Mouse (Mus musculus): ENCODE measurements around the gene Nsd1. TPM values are rescaled to one million over a fixed set of nuclear protein-coding genes. Genes with fewer than 3 reads are reported as not detected.

Gene Nsd1
- polyA plus RNA-seq, 1 experiment from 2014 or later = 13.0 TPM

DNA sequence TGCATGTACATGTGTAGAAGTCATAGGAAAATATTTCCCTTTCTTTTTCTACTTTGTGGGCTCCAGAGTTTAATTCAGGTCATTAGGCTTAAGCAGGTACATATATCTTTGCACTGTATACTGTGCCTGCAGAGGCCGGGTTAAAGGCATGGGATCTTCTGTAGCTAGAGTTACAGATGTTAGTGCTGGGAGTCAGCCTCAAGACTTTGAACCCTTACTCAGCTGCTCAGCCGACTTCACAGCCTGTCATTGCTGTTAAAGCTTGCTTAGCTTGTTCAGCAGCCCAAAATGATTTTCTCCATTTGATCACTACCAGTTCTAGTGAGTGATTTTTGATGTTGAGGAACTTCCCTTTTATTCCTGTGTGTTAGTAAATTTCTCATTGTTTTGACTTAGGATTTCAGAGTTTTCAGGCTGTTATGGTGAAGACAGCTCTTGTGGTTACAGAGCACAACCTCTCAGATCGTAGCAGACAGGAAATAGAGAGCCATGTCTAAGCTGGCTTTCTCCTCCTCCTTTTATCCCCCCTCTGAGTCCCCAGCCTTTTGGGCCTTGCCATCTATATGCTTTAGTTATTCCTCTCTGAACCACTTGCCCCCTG is 45.6 kb downstream of the Nsd1 start:
- Histone ChIP-seq H3K4me2 (ENCODE audit: low read depth, low read length) (no peak overlapping the region), H3K27ac (ENCODE audit: low read length) (no peak overlapping the region), H3K9me3 (replicated peaks; ENCODE audit: control insufficient read depth, low read length) (no peaks in the 10 kb centered on the region), H3K4me1 (ENCODE audit: control insufficient read depth, low read depth, low read length) (peaks cover 5% of the 10 kb centered on the region), H3K36me3 (ENCODE audit: control insufficient read depth, insufficient read depth) (peaks cover under 1% of the 10 kb centered on the region; the same call in 1 of the 2 replicates), H3K27me3 (ENCODE audit: control insufficient read depth, insufficient read depth, low read depth, low read length) (no peaks in the 10 kb centered on the region), H3K9ac (ENCODE audit: low read depth, low read length) (no peak overlapping the region), H3K4me3 (ENCODE audit: low read depth, low read length) (no peak overlapping the region)
- no peak for ATAC-seq (ENCODE audit: low read depth)
- WGBS (ENCODE audit: insufficient replicate concordance) = 28% methylated on average over 3 of the region's 3 CpGs

DNA sequence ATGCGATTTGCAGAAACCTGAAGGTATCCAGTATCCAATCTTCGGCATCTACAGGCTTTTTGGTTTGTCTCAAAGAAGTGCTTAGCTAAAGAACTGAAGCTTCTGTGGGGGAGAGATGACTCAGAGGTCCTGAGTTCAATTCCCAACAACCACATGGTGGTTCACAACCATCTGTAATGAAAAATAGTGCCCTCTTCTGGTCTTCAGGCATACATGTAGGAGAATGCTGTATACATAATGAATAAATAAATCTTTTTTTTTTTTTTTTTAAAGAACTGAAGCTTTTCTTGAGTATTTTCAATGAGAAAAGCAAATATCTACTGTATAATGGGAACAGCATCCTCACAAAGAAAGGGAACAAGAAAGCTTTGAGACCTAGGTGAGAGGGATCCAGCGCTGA is 49.1 kb downstream of the Nsd1 start:
- WGBS (ENCODE audit: insufficient replicate concordance) = 89% methylated on average over 3 of the region's 3 CpGs
- H3K36me3 ChIP-seq (ENCODE audit: control insufficient read depth, insufficient read depth) = peaks cover 22% of the 10 kb centered on the region
- H3K4me2 ChIP-seq (ENCODE audit: low read depth, low read length) = no peak overlapping the region
- no peak overlapping the region for H3K4me3 ChIP-seq (ENCODE audit: low read depth, low read length)
- peaks cover 5% of the 10 kb centered on the region for H3K4me1 ChIP-seq (ENCODE audit: control insufficient read depth, low read depth, low read length)
- ATAC-seq (ENCODE audit: low read depth) = no peak
- no peak overlapping the region for H3K9ac ChIP-seq (ENCODE audit: low read depth, low read length)
- H3K27me3 ChIP-seq (ENCODE audit: control insufficient read depth, insufficient read depth, low read depth, low read length) = no peaks in the 10 kb centered on the region
- H3K9me3 ChIP-seq (replicated peaks; ENCODE audit: control insufficient read depth, low read length) = no peaks in the 10 kb centered on the region
- no peak overlapping the region for H3K27ac ChIP-seq (ENCODE audit: low read length)

DNA sequence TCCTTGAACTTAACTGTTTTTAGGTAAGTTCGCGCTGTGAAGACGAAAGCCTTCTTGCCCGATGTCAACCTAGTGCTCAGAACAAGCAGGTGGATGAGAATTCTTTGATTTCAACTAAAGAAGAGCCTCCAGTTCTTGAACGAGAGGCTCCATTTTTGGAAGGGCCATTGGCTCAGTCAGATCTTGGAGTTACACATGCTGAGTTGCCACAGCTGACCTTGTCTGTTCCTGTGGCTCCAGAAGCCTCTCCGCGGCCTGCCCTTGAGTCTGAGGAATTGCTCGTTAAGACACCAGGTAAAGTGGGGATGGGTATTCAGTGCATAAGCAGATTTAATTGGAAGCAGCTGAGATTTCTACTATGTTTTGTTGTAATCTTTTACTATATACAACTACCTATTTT is 51.9 kb downstream of the Nsd1 start:
- H3K4me2 ChIP-seq (ENCODE audit: low read depth, low read length) = no peak overlapping the region
- H3K9ac ChIP-seq (ENCODE audit: low read depth, low read length) = no peak overlapping the region
- no peak overlapping the region for H3K27ac ChIP-seq (ENCODE audit: low read length)
- ATAC-seq (ENCODE audit: low read depth) = no peak
- WGBS (ENCODE audit: insufficient replicate concordance) = 88% methylated on average over 8 of the region's 8 CpGs
- no peaks in the 10 kb centered on the region for H3K9me3 ChIP-seq (replicated peaks; ENCODE audit: control insufficient read depth, low read length)
- no peaks in the 10 kb centered on the region for H3K4me1 ChIP-seq (ENCODE audit: control insufficient read depth, low read depth, low read length)
- H3K4me3 ChIP-seq (ENCODE audit: low read depth, low read length) = no peak overlapping the region
- no peaks in the 10 kb centered on the region for H3K27me3 ChIP-seq (ENCODE audit: control insufficient read depth, insufficient read depth, low read depth, low read length)
- peaks cover 31% of the 10 kb centered on the region for H3K36me3 ChIP-seq (ENCODE audit: control insufficient read depth, insufficient read depth)

DNA sequence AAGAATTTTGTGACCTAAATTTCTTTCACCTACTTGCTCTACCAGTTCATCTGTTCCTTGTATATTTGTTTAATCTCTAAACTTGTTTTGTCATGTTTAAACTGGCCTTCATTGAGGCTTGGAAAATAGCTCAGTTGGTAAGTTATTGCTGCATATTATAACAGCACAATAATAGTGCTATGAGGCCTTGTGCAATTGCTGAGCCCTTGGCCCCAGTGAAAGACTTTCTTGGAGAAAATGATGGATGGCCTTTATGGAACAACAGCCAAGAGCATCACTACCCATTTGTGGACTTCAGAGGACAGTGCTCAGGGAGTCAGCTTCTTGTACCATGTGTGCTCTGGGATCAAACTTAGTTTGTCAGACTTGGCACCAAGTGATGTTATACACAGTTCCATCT is 52.5 kb downstream of the Nsd1 start:
- Histone ChIP-seq H3K4me1 (ENCODE audit: control insufficient read depth, low read depth, low read length) (no peaks in the 10 kb centered on the region), H3K27ac (ENCODE audit: low read length) (no peak overlapping the region), H3K4me2 (ENCODE audit: low read depth, low read length) (no peak overlapping the region), H3K9ac (ENCODE audit: low read depth, low read length) (no peak overlapping the region), H3K27me3 (ENCODE audit: control insufficient read depth, insufficient read depth, low read depth, low read length) (no peaks in the 10 kb centered on the region), H3K9me3 (replicated peaks; ENCODE audit: control insufficient read depth, low read length) (no peaks in the 10 kb centered on the region), H3K36me3 (ENCODE audit: control insufficient read depth, insufficient read depth) (peaks cover 31% of the 10 kb centered on the region), H3K4me3 (ENCODE audit: low read depth, low read length) (no peak overlapping the region)
- no peak for ATAC-seq (ENCODE audit: low read depth)

DNA sequence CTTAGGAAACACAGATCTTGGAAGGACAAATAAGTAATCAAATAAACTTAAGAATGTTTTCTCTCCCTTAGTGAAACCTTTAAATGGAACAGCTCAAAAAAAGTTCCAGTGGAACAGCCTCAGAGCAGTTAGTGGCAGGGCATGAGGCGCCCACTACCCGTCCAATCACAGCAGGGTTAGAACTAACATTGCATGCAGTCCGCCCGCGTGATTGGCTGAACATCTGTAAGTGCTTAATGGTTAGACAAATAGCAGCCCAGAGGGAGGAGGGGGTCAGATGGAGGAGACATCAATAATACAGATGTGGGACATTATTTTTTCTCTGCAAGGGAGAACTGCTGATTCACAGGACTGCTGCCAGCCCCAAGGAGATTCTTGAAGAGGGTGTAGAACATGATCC is 67.6 kb downstream of the Nsd1 start:
- Histone ChIP-seq H3K9ac (ENCODE audit: low read depth, low read length) (no peak overlapping the region), H3K36me3 (ENCODE audit: control insufficient read depth, insufficient read depth) (peaks cover 29% of the 10 kb centered on the region), H3K27me3 (ENCODE audit: control insufficient read depth, insufficient read depth, low read depth, low read length) (no peaks in the 10 kb centered on the region), H3K9me3 (replicated peaks; ENCODE audit: control insufficient read depth, low read length) (no peaks in the 10 kb centered on the region), H3K27ac (ENCODE audit: low read length) (no peak overlapping the region), H3K4me2 (ENCODE audit: low read depth, low read length) (no peak overlapping the region), H3K4me3 (ENCODE audit: low read depth, low read length) (no peak overlapping the region), H3K4me1 (ENCODE audit: control insufficient read depth, low read depth, low read length) (no peaks in the 10 kb centered on the region)
- ATAC-seq (ENCODE audit: low read depth) = no peak
- WGBS (ENCODE audit: insufficient replicate concordance) = 85% methylated on average over 5 of the region's 5 CpGs

DNA sequence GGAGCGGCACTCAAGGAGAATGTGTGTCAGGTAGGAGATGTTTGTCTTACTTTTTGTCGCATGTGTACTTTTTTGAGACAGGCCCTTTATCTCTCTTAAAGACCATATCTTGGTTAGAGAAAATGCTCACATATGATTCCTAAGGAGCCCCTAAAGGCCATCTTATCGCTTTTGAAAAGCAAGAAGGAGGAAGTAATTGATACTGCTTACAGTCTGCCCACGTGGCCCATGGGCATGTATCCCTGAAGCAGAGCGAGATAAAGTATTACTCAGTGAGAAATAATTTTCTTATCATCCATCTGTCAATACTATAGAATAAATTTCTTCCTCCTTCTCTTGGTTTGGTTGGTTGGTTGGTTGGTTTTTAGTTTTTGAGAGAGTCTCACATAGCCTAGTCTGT is 68.1 kb downstream of the Nsd1 start:
- Histone ChIP-seq H3K36me3 (ENCODE audit: control insufficient read depth, insufficient read depth) (peaks cover 29% of the 10 kb centered on the region), H3K4me2 (ENCODE audit: low read depth, low read length) (no peak overlapping the region), H3K27ac (ENCODE audit: low read length) (no peak overlapping the region), H3K9me3 (replicated peaks; ENCODE audit: control insufficient read depth, low read length) (no peaks in the 10 kb centered on the region), H3K9ac (ENCODE audit: low read depth, low read length) (no peak overlapping the region), H3K4me1 (ENCODE audit: control insufficient read depth, low read depth, low read length) (no peaks in the 10 kb centered on the region), H3K4me3 (ENCODE audit: low read depth, low read length) (no peak overlapping the region), H3K27me3 (ENCODE audit: control insufficient read depth, insufficient read depth, low read depth, low read length) (no peaks in the 10 kb centered on the region)
- 58% methylated on average over 5 of the region's 5 CpGs for WGBS (ENCODE audit: insufficient replicate concordance)
- no peak for ATAC-seq (ENCODE audit: low read depth)

DNA sequence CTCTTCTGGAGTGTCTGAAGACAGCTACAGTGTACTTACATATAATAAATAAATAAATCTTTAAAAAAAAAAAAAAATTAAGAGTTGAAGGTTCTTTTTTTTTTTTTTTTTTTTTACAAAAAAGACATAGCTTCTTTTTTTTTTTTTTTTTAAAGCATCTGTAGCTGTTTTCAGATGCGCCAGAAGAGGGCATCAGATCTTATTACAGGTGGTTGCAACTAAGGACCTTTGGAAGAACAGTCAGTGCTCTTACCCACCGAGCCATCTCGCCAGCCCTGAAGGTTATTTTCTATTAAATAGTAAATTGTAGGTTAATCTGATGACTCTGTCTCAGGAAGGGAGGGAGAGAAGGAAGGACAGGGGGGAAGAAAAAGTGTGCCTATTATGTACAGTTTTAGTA is 79.3 kb downstream of the Nsd1 start:
- H3K36me3 ChIP-seq (ENCODE audit: control insufficient read depth, insufficient read depth) = peaks cover 33% of the 10 kb centered on the region
- no peaks in the 10 kb centered on the region for H3K27me3 ChIP-seq (ENCODE audit: control insufficient read depth, insufficient read depth, low read depth, low read length)
- H3K9ac ChIP-seq (ENCODE audit: low read depth, low read length) = no peak overlapping the region
- H3K27ac ChIP-seq (ENCODE audit: low read length) = no peak overlapping the region
- H3K4me3 ChIP-seq (ENCODE audit: low read depth, low read length) = no peak overlapping the region
- no peak for ATAC-seq (ENCODE audit: low read depth)
- H3K9me3 ChIP-seq (replicated peaks; ENCODE audit: control insufficient read depth, low read length) = no peaks in the 10 kb centered on the region
- H3K4me1 ChIP-seq (ENCODE audit: control insufficient read depth, low read depth, low read length) = no peaks in the 10 kb centered on the region
- WGBS (ENCODE audit: insufficient replicate concordance) = 65% methylated on average over 3 of the region's 3 CpGs
- H3K4me2 ChIP-seq (ENCODE audit: low read depth, low read length) = no peak overlapping the region

DNA sequence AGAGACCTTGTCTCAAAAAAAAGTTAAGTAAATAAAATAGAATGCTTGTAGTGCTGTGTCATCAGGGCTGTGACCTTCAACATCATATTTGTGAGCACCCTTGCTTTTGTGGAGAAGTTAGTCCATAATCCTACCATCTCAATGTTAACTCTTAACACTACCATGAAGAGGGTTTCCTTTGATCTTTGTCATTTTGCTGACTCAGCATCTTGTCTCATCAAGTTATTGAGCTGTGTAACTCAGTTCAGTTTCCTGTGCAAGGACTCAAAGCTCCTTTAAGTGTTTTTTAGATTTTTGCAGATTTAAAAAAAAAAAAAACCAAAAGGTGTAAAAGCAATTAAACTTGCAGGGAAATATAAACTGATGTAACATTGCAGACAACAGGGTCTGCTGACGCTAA is 87.2 kb downstream of the Nsd1 start:
- WGBS (ENCODE audit: insufficient replicate concordance) = 92% methylated on average over 1 of the region's 1 CpGs
- Histone ChIP-seq H3K4me1 (ENCODE audit: control insufficient read depth, low read depth, low read length) (no peaks in the 10 kb centered on the region), H3K9me3 (replicated peaks; ENCODE audit: control insufficient read depth, low read length) (no peaks in the 10 kb centered on the region), H3K27me3 (ENCODE audit: control insufficient read depth, insufficient read depth, low read depth, low read length) (no peaks in the 10 kb centered on the region), H3K4me2 (ENCODE audit: low read depth, low read length) (no peak overlapping the region), H3K9ac (ENCODE audit: low read depth, low read length) (no peak overlapping the region), H3K27ac (ENCODE audit: low read length) (no peak overlapping the region), H3K4me3 (ENCODE audit: low read depth, low read length) (no peak overlapping the region), H3K36me3 (ENCODE audit: control insufficient read depth, insufficient read depth) (peaks cover 36% of the 10 kb centered on the region)
- ATAC-seq (ENCODE audit: low read depth) = no peak

DNA sequence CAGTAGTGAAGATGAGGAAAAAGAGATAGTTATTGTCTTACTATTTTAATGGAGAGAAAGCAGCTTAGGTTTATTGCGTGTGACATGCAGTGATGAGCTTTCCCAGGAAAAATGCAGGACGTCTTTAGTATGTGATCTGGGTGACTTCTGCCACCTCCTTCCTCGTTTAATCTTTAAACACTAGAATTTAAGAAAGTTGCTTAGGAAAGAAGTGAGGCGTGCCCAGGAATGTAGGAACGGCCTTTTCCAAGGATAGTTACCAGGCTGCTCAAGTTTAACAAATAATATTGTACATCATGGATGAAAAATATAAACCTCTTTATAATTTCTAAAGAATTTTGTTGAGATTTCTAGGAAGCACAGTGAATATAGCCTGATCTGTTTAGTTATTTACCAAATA is 91.3 kb downstream of the Nsd1 start:
- Histone ChIP-seq H3K36me3 (ENCODE audit: control insufficient read depth, insufficient read depth) (peaks cover 35% of the 10 kb centered on the region), H3K9ac (ENCODE audit: low read depth, low read length) (no peak overlapping the region), H3K4me1 (ENCODE audit: control insufficient read depth, low read depth, low read length) (no peaks in the 10 kb centered on the region), H3K27ac (ENCODE audit: low read length) (no peak overlapping the region), H3K4me3 (ENCODE audit: low read depth, low read length) (no peak overlapping the region), H3K27me3 (ENCODE audit: control insufficient read depth, insufficient read depth, low read depth, low read length) (no peaks in the 10 kb centered on the region), H3K9me3 (replicated peaks; ENCODE audit: control insufficient read depth, low read length) (no peaks in the 10 kb centered on the region), H3K4me2 (ENCODE audit: low read depth, low read length) (no peak overlapping the region)
- 76% methylated on average over 5 of the region's 5 CpGs for WGBS (ENCODE audit: insufficient replicate concordance)
- ATAC-seq (ENCODE audit: low read depth) = no peak
